Mouse (Mus musculus): ENCODE data around the gene BC061212. TPM values are rescaled to one million over a fixed set of nuclear protein-coding genes. Genes with fewer than 3 reads are reported as not detected.

BC061212 gene
- polyA plus RNA-seq (2014; fragmentation: Illumina TruSeq; extraction: RNeasy Lipid Tissue Mini Kit (QIAGEN cat#74804); ENCODE audit: low read depth, low replicate concordance), result not detected

GRCm38 (mm10) chr5:94070445-94070844, at the start of gene BC061212:
Gene BC061212 (minus strand): TSS chr5:94070545.

GRCm38 (mm10) chr5:94076085-94076484, 5.7 kb upstream of the BC061212 start, which contains the start of gene Gm6351:
Gene Gm6351 (plus strand): TSS chr5:94076385.

Other genes with a start within 250 kb of the BC061212 start
- not detected for gene Gm7792, start 226.8 kb downstream of the BC061212 start, polyA plus RNA-seq (2014; fragmentation: Illumina TruSeq; extraction: RNeasy Lipid Tissue Mini Kit (QIAGEN cat#74804); ENCODE audit: low read depth, low replicate concordance)
- gene Gm16429, start 141.5 kb downstream of the BC061212 start, polyA plus RNA-seq (2014; fragmentation: Illumina TruSeq; extraction: RNeasy Lipid Tissue Mini Kit (QIAGEN cat#74804); ENCODE audit: low read depth, low replicate concordance), result not detected
- gene Gm6351, start 5.8 kb upstream of the BC061212 start, polyA plus RNA-seq (2014; fragmentation: Illumina TruSeq; extraction: RNeasy Lipid Tissue Mini Kit (QIAGEN cat#74804); ENCODE audit: low read depth, low replicate concordance), result not detected
- not detected for gene Gm3106, start 147.5 kb upstream of the BC061212 start, polyA plus RNA-seq (2014; fragmentation: Illumina TruSeq; extraction: RNeasy Lipid Tissue Mini Kit (QIAGEN cat#74804); ENCODE audit: low read depth, low replicate concordance)
- not detected for gene A430089I19Rik, start 236.3 kb upstream of the BC061212 start, polyA plus RNA-seq (2014; fragmentation: Illumina TruSeq; extraction: RNeasy Lipid Tissue Mini Kit (QIAGEN cat#74804); ENCODE audit: low read depth, low replicate concordance)
- gene Gm6502, start 243.9 kb upstream of the BC061212 start, polyA plus RNA-seq (2014; fragmentation: Illumina TruSeq; extraction: RNeasy Lipid Tissue Mini Kit (QIAGEN cat#74804); ENCODE audit: low read depth, low replicate concordance), result not detected

All from liver, adult 10 weeks (tissue).